Mouse (Mus musculus) cerebellum, adult 2 months (tissue): ENCODE data around the gene Trim7.

Source experiments
- CTCF ChIP-seq: fragments of 200-500 bp; IDR thresholded peaks from 2 replicates; pipeline ENCODE4 v1.5.1; 2011; ENCODE audit warnings: low read depth, mild to moderate bottlenecking, control low read depth, low read length, moderate library complexity, borderline replicate concordance; ENCODE audit not compliant: insufficient read depth
- POLR2A ChIP-seq: fragments of 200-500 bp; IDR thresholded peaks from 2 replicates; pipeline ENCODE4 v1.6.1; 2011; ENCODE audit warnings: low read length, control low read depth, borderline replicate concordance; ENCODE audit not compliant: insufficient read depth

DNA sequence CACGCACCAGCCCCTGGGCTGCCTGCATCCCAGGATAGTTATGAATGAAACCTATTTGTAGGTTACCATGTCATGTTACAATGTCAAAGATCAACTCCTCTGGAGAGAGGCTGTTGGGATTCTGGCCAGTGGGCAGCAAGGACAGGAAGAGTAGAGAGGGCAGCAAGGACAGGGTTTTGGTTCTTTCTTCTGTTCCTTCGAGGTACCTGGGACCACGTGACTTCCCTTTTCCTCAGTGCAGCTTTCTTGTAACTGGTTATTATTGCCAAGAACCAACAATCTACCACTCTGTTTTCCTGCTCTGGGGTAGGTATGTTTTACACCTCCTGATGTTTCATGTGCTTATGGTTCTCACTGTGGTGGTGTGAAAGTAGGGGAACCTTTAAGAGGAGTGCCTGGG lies 37.9 kb downstream of the Trim7 start:
- no peak for TF ChIP-seq CTCF
- TF ChIP-seq POLR2A = no peak
